Mouse (Mus musculus): ENCODE measurements around the gene Coq5.

DNA sequence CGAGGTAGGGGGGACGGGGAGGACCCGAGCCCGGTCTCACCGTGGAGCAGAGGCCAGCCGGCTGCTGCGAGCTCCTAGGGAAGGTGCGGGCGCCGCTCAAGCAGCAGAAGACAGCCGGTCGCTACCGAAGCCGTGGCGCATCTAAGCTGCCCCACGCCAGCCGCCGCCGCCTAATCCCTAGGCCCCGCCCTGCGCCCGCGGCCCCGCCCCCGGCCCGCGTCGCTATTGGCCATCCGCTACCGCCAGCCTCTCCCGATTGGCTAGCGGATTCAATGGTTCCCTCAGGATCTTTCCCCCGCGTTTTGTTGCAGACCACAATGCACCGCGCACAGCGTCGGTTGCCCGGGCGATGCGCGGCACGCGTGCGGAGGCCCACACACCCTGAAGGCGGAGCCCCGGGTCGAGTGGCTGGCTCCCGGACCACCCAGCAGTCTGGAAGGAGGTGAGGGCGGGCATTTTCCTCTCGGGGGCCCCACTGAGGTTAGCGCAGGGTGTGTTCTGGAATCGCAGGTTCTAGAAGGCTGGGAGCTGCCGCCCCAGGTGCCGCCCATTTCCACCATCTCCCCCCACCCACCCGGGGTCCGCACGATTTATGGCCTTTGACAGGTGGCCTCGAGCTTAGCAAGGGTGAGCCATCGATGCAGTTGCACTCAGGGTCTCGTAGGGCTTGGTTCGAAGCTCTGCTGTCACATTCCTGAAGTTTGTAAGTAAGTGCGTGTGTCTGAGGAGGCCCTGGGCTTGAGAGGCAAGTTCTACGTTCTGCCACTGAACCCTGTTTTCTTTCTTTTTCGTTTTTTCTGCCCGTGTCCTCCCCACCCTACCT is 21.5 kb downstream of the Coq5 start, which contains the start of gene Dynll1:
- TF ChIP-seq EP300 (IDR thresholded peaks at IDR 0.05) (no peak), CTCF (IDR thresholded peaks at IDR 0.05) (peak; percentile 38)

All from lung, postnatal 0 days (tissue).